Mouse (Mus musculus): Measurements from ENCODE around the gene 2210010C04Rik. TPM values are rescaled to one million over a fixed set of nuclear protein-coding genes. Genes with fewer than 3 reads are reported as not detected.

Gene 2210010C04Rik
- not detected for polyA plus RNA-seq (2014; fragmentation: Illumina TruSeq; extraction: RNeasy Lipid Tissue Mini Kit (QIAGEN cat#74804); ENCODE audit: low read depth, low replicate concordance)

GRCm38 (mm10) chr6:41035409-41035808 is at the start of gene 2210010C04Rik:
2210010C04Rik (minus strand) TSS chr6:41035509.

GRCm38 (mm10) chr6:40999379-40999778 is 35.9 kb downstream of the 2210010C04Rik start, which contains the start of gene Gm2663:
Gm2663 (minus strand) TSS chr6:40999479.

Other genes with a start within 250 kb of the 2210010C04Rik start
- not detected for gene Moxd2, start 148.0 kb downstream of the 2210010C04Rik start, polyA plus RNA-seq (2014; fragmentation: Illumina TruSeq; extraction: RNeasy Lipid Tissue Mini Kit (QIAGEN cat#74804); ENCODE audit: low read depth, low replicate concordance)
- gene Prss58, start 135.1 kb downstream of the 2210010C04Rik start, polyA plus RNA-seq (2014; fragmentation: Illumina TruSeq; extraction: RNeasy Lipid Tissue Mini Kit (QIAGEN cat#74804); ENCODE audit: low read depth, low replicate concordance): not detected
- gene 1700074P13Rik, start 95.0 kb downstream of the 2210010C04Rik start, polyA plus RNA-seq (2014; fragmentation: Illumina TruSeq; extraction: RNeasy Lipid Tissue Mini Kit (QIAGEN cat#74804); ENCODE audit: low read depth, low replicate concordance): not detected
- gene Gm4744, start 83.6 kb downstream of the 2210010C04Rik start, polyA plus RNA-seq (2014; fragmentation: Illumina TruSeq; extraction: RNeasy Lipid Tissue Mini Kit (QIAGEN cat#74804); ENCODE audit: low read depth, low replicate concordance): not detected
- not detected for gene 1810009J06Rik, start 70.8 kb downstream of the 2210010C04Rik start, polyA plus RNA-seq (2014; fragmentation: Illumina TruSeq; extraction: RNeasy Lipid Tissue Mini Kit (QIAGEN cat#74804); ENCODE audit: low read depth, low replicate concordance)
- gene Gm2663, start 36.0 kb downstream of the 2210010C04Rik start, polyA plus RNA-seq (2014; fragmentation: Illumina TruSeq; extraction: RNeasy Lipid Tissue Mini Kit (QIAGEN cat#74804); ENCODE audit: low read depth, low replicate concordance): not detected

Measured in kidney, adult 10 weeks (tissue).